ENCODE assay signal across 14 mouse cellular contexts in the genomic region with DNA sequence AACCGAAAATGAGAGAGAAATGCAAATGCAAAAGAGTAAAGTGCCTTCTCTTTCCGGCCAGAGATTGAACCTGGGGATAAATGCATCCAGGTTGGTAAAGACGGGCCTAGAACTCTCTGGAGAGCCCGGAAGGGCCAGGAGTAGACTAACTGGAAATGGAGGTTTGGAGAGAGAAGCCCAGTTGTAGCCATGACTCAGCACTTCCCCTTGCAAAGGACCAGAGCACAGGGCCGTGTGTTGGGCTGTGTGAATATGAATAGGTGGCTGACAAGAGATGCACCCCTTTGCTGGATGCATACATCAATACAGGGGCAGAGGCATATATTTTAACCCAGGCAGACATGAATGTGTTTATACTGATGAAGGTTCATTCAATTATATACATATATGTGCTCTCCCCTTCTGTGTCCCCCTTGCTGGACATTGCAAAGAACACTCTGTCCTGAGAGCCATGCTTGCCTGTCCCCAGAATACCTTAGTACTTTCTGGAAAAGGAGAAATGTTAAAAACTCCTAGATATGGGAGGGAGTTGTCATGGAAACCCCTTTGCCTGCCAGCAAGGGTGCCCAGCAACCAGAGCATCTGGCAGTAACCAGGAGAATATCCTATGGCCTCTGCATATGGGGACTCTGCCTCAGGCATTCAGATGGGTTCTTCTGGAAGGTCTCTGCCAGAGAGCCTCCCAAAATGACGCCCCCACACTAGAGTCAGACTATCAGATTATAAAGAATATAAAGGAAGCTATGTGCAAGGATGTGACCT. TPM values are rescaled to one million over a fixed set of nuclear protein-coding genes. Genes with fewer than 3 reads are reported as not detected.
DNase-seq lines count a peak whose midpoint lies in the region; ATAC-seq lines count a peak whose summit lies in the region.
"Had no signal": no experiment of that assay in that cellular context is flagged by ENCODE, and none has a peak within 500 bp of the region (broad histone marks: within the 10 kb centered on the region; RNA-seq: fewer than 3 reads in every experiment).

No protein-coding gene starts in this region.

- peak; percentile 27 to 48 for DNase-seq in right cerebral cortex, adult 2 months (ENCODE audit: low spot score in 2 of 2)
- no peak for DNase-seq in right cerebral cortex, postnatal 25 days
- no peak for DNase-seq in midbrain, embryonic 11.5 days (ENCODE audit: low spot score, missing footprints)
- no peak for DNase-seq in liver
- DNase-seq in spleen, postnatal 10 days (ENCODE audit: low spot score in 2 of 2), result no peak
- DNase-seq: gastrocnemius, adult 2 months; heart, postnatal 36 days; kidney, postnatal 36 days; thymus, postnatal 14 days had no signal

- peak overlapping the region; percentile 88; the same call in 1 of the 2 replicates for H3K4me2 ChIP-seq in forebrain, embryonic 13.5 days
- H3K4me2 ChIP-seq in midbrain, embryonic 11.5 days, result peak overlapping the region; percentile 79; the same call in 1 of the 2 replicates

- no peak overlapping the region for H3K9ac ChIP-seq in forebrain, embryonic 13.5 days
- no peak overlapping the region for H3K9ac ChIP-seq in midbrain, embryonic 11.5 days (ENCODE audit: low read length)
- H3K9ac ChIP-seq: liver, embryonic 14.5 days had no signal

- no peak for ATAC-seq in forebrain, embryonic 13.5 days
- no peak for ATAC-seq in midbrain, embryonic 11.5 days (ENCODE audit: low FRiP score)
- no peak for ATAC-seq in activated CD4-positive, CD25-positive, alpha-beta regulatory T cell, adult 4 months
- ATAC-seq: Patski had no signal

- H3K4me3 ChIP-seq in forebrain, embryonic 13.5 days, result no peak overlapping the region
- no peak overlapping the region; the same call in 1 of the 2 replicates for H3K4me3 ChIP-seq in midbrain, embryonic 11.5 days (ENCODE audit: low read depth, low read length)

- peaks cover 43% of the 10 kb centered on the region for H3K4me1 ChIP-seq in forebrain, embryonic 13.5 days
- peaks cover 25% of the 10 kb centered on the region for H3K4me1 ChIP-seq in midbrain, embryonic 11.5 days (ENCODE audit: control insufficient read depth, insufficient read depth, low read length)

- H3K27me3 ChIP-seq in forebrain, embryonic 13.5 days, result peaks cover 59% of the 10 kb centered on the region
- H3K27me3 ChIP-seq in midbrain, embryonic 11.5 days (ENCODE audit: control insufficient read depth, insufficient read depth, low read length), result peaks cover 5% of the 10 kb centered on the region; the same call in 1 of the 2 replicates

- WGBS in forebrain, embryonic 13.5 days, result 33% methylated on average over 6 of the region's 6 CpGs
- 35% methylated on average over 6 of the region's 6 CpGs for WGBS in midbrain, embryonic 11.5 days

- H3K36me3 ChIP-seq in forebrain, embryonic 13.5 days (ENCODE audit: poor library complexity, severe bottlenecking), result no peaks in the 10 kb centered on the region
- H3K36me3 ChIP-seq in midbrain, embryonic 11.5 days (ENCODE audit: control insufficient read depth, insufficient read depth, low read length), result no peaks in the 10 kb centered on the region
- H3K36me3 ChIP-seq: embryonic facial prominence, embryonic 10.5 days had no signal

- H3K9me3 ChIP-seq in forebrain, embryonic 13.5 days (replicated peaks), result no peaks in the 10 kb centered on the region
- H3K9me3 ChIP-seq in midbrain, embryonic 11.5 days (ENCODE audit: control insufficient read depth, low read length), result no peaks in the 10 kb centered on the region
- H3K9me3 ChIP-seq: embryonic facial prominence, embryonic 10.5 days had no signal

- no peak overlapping the region for H3K27ac ChIP-seq in forebrain, embryonic 13.5 days
- H3K27ac ChIP-seq in midbrain, embryonic 11.5 days (ENCODE audit: low read depth, low read length), result no peak overlapping the region
- H3K27ac ChIP-seq: embryonic facial prominence, embryonic 10.5 days; gastrocnemius, adult 2 months; liver, embryonic 14.5 days had no signal

RNA-seq across cellular contexts. Expression of gene Cdk5r2, which starts 4.7 kb away (rescaled TPM):
- polyA plus RNA-seq in forebrain, embryonic 13.5 days (2015; fragmentation: Nextera tagmentation; extraction: Ambion mirVana), result 0.76 and 1.3 TPM in 2 replicates
- polyA plus RNA-seq in midbrain, embryonic 11.5 days (2014; fragmentation: Nextera tagmentation; extraction: Ambion mirVana), result 5.7 and 5.8 TPM in 2 replicates
- not detected for polyA plus RNA-seq in activated CD4-positive, CD25-positive, alpha-beta regulatory T cell, adult 4 months (2017; shearing (Covaris generic))
- polyA plus RNA-seq: Patski had no signal

RNA-seq across cellular contexts. Expression of gene Fev, which starts 25.8 kb away (rescaled TPM):
- polyA plus RNA-seq in forebrain, embryonic 13.5 days (2015; fragmentation: Nextera tagmentation; extraction: Ambion mirVana), result not detected in 2 replicates
- polyA plus RNA-seq in midbrain, embryonic 11.5 days (2014; fragmentation: Nextera tagmentation; extraction: Ambion mirVana), result 0.41 and 0.69 TPM in 2 replicates
- polyA plus RNA-seq in activated CD4-positive, CD25-positive, alpha-beta regulatory T cell, adult 4 months (2017; shearing (Covaris generic)), result not detected
- polyA plus RNA-seq: embryonic facial prominence, embryonic 10.5 days; Patski had no signal

RNA-seq across cellular contexts. Expression of gene Cryba2, which starts 33.5 kb away (rescaled TPM):
- not detected in 2 replicates for polyA plus RNA-seq in forebrain, embryonic 13.5 days (2015; fragmentation: Nextera tagmentation; extraction: Ambion mirVana)
- 0.19 TPM in 1 of 2 replicates, not detected in the other for polyA plus RNA-seq in midbrain, embryonic 11.5 days (2014; fragmentation: Nextera tagmentation; extraction: Ambion mirVana)
- not detected for polyA plus RNA-seq in activated CD4-positive, CD25-positive, alpha-beta regulatory T cell, adult 4 months (2017; shearing (Covaris generic))
- polyA plus RNA-seq: embryonic facial prominence, embryonic 10.5 days; liver, embryonic 14.5 days; Patski had no signal

Comparison
In these comparisons a context has a peak if more than half of its experiments do, and no peak if none do; other contexts are left out.
1. DNase-seq: peak in right cerebral cortex, adult 2 months (2 of 2); none in right cerebral cortex, postnatal 25 days (single experiment), midbrain, embryonic 11.5 days (single experiment), liver (single experiment) and spleen, postnatal 10 days (0 of 2).